Mouse (Mus musculus): Measurements from ENCODE around the gene Clpb. TPM values are rescaled to one million over a fixed set of nuclear protein-coding genes. Genes with fewer than 3 reads are reported as not detected.
A peak's percentile ranks its signal among the peaks of the same experiment; 100 is the strongest.

The Clpb gene
- polyA plus RNA-seq, 1 experiment, result 25.7 TPM

DNA sequence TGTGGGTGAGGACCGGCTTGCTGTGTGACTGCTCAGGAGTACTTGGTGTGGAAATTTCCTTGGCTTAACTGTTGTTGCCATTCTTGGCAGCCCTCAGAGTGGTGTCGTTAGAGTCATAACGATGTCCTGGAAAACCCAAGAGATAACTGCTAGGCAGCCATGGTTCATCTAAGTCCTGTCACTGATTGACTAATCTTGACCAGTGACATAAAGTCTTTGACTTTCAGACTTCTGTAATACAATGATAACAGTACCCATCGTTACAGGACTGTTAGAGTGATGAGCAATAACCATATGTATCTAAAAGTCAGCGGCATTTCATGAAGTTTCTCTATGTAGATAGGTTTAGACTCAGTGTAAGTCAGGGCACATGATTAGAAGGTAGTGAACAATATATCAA lies 46.8 kb downstream of the Clpb start:
- no peak for TF ChIP-seq CTCF (IDR thresholded peaks at IDR 0.05; ENCODE audit: borderline replicate concordance, insufficient read depth, low read length)
- TF ChIP-seq POLR2A (IDR thresholded peaks at IDR 0.05; ENCODE audit: low read depth, low read length), result no peak
- Histone ChIP-seq H3K4me3 (ENCODE audit: insufficient read depth, low read length) (no peak overlapping the region), H3K27ac (ENCODE audit: insufficient read depth, low read length) (no peak overlapping the region), H3K4me1 (ENCODE audit: control insufficient read depth, insufficient read depth, low read length) (no peaks in the 10 kb centered on the region)

DNA sequence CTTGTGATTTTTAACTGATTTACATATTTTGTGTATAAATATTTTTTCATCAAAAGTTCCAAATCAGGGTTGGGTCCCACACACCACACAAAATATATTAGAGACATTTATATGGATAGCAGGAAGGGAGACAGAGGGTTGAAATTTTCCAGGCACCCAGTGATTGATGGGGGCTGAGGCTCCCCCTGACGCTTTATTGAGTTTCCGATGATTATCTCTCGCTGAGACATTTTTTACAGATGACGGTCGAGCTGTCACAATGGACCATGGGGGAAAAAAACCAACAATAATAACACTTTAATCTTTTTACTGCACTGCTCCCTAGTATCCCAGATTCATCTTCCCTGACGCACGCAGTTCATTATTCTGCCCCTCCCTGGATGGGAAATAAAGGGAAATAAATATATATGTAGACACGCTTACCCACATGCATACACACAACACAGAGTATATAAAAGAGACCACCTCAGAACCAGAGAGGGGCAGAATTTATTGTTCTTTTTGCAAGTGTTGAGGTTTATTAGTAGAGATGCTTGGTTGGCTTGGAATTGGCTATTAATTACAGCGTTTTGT lies 50.5 kb downstream of the Clpb start:
- H3K4me1 ChIP-seq (ENCODE audit: control insufficient read depth, insufficient read depth, low read length), result no peaks in the 10 kb centered on the region
- no peak overlapping the region for H3K4me3 ChIP-seq (ENCODE audit: insufficient read depth, low read length)
- TF ChIP-seq CTCF (IDR thresholded peaks at IDR 0.05; ENCODE audit: borderline replicate concordance, insufficient read depth, low read length), result no peak
- no peak for TF ChIP-seq POLR2A (IDR thresholded peaks at IDR 0.05; ENCODE audit: low read depth, low read length)

DNA sequence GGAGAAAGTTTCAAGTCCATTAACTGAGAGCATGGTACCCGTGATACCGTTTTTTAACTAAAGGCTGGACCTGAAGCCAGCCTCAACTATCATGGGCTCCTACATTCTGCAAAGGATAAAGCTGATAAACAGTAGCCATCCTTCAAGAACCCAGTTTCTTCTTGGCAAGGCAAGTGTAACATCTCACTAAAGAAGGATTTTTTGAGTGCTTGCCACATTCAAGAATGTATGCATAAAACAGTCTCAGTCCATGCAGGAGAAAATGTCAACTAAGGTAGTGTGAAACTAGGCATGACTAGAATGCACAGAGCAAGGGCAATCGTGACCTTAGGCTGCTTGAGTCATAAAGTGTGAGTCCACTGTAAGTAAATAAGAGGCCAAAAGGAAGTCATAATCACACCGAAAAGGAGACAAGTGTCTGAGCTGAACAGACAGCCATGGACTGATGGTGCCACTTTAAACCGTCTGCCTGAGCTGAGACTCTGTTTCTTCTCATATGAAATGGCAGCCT lies 51.7 kb downstream of the Clpb start:
- H3K4me3 ChIP-seq (ENCODE audit: insufficient read depth, low read length), result no peak overlapping the region
- no peaks in the 10 kb centered on the region for H3K4me1 ChIP-seq (ENCODE audit: control insufficient read depth, insufficient read depth, low read length)
- TF ChIP-seq POLR2A (IDR thresholded peaks at IDR 0.05; ENCODE audit: low read depth, low read length), result no peak
- no peak for TF ChIP-seq CTCF (IDR thresholded peaks at IDR 0.05; ENCODE audit: borderline replicate concordance, insufficient read depth, low read length)
- H3K27ac ChIP-seq (ENCODE audit: insufficient read depth, low read length), result no peak overlapping the region

More for the DNA sequence above, 50.5 kb downstream of the Clpb start:
- no peak overlapping the region for H3K27ac ChIP-seq (ENCODE audit: insufficient read depth, low read length)

DNA sequence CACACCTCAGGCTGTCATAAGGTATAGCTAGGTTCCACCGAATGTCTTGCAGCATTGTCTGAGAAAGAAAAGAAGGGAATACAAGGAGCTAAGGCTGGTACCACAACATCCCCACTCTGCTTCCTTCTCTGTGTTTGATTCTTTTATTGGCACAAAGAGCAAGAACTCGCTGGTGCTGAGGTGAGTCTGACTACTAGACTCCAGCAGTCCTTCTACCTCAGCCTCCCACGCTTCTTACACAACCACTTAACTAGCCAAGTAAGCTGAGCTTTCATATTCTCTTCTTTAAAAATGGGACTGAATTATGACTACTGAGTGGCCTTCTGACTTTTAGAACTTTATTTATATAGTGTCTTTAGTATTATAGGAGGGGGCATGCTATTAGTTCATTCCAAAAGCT lies 56.9 kb downstream of the Clpb start:
- no peaks in the 10 kb centered on the region for H3K4me1 ChIP-seq (ENCODE audit: control insufficient read depth, insufficient read depth, low read length)
- no peak overlapping the region for H3K4me3 ChIP-seq (ENCODE audit: insufficient read depth, low read length)
- TF ChIP-seq CTCF (IDR thresholded peaks at IDR 0.05; ENCODE audit: borderline replicate concordance, insufficient read depth, low read length), result no peak
- TF ChIP-seq POLR2A (IDR thresholded peaks at IDR 0.05; ENCODE audit: low read depth, low read length), result no peak
- H3K27ac ChIP-seq (ENCODE audit: insufficient read depth, low read length), result no peak overlapping the region

DNA sequence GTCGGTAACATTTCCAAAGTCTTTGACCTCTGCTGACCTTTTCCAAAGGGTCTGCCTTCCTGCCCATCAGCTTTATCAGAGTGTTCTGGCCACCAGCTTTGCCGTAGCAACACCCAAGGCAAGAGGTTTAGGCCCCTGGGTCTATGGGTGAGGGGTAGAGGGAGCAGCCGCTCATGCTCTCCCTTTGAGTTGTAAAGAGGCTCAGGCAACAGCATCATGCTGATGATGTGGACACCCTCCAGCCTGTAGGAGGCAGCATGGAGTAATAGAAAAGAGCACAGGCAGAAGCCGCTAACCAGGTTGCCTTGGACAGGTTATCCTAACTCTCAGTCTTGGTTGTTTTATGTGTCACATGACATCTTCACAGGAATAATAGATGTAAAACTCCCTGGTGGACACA lies 61.6 kb downstream of the Clpb start:
- Histone ChIP-seq H3K4me3 (ENCODE audit: insufficient read depth, low read length) (no peak overlapping the region), H3K27ac (ENCODE audit: insufficient read depth, low read length) (no peak overlapping the region), H3K4me1 (ENCODE audit: control insufficient read depth, insufficient read depth, low read length) (no peaks in the 10 kb centered on the region)
- TF ChIP-seq POLR2A (IDR thresholded peaks at IDR 0.05; ENCODE audit: low read depth, low read length) (no peak), CTCF (IDR thresholded peaks at IDR 0.05; ENCODE audit: borderline replicate concordance, insufficient read depth, low read length) (peak; percentile 32; the same call in 1 of the 2 replicates)

DNA sequence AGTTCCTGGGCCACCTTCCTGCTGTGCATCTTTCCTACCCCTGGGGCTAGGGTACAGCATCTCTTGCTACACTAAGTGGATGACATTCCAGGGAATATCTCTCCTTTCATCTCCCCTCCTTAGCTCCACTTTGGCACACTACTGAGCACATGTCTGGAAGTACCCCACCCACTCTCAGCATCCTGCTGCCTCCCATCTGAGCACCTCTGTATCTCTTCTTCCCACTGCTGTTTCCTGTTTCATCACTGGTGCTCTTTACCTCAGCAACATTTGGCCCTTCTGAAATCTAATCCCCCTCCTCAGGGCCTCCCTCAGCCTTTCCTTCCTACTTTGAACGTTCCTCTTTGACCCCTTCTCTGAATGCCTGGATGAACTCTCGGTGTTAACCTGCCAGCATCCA lies 63.5 kb downstream of the Clpb start:
- Histone ChIP-seq H3K4me3 (ENCODE audit: insufficient read depth, low read length) (no peak overlapping the region), H3K4me1 (ENCODE audit: control insufficient read depth, insufficient read depth, low read length) (no peaks in the 10 kb centered on the region), H3K27ac (ENCODE audit: insufficient read depth, low read length) (no peak overlapping the region)
- TF ChIP-seq POLR2A (IDR thresholded peaks at IDR 0.05; ENCODE audit: low read depth, low read length) (no peak), CTCF (IDR thresholded peaks at IDR 0.05; ENCODE audit: borderline replicate concordance, insufficient read depth, low read length) (no peak)

DNA sequence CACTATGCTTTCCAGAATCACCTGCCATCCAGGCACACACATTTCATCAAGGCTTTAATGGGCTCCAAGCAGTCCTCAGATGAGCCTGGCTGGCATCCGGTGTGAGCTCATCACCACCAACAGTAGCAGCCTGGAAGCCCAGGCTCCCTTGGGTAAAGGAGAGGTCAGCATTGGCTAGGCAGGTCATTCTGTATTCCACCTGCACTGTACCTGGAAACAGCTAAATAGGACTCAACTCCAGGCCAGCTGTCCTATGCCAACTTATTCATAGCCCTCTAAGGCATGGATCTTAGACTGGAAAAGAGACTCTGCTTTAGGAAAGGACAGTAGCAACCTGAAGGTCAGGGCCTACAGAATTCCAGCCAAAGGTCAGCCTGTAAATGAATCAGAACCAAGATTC lies 68.7 kb downstream of the Clpb start:
- Histone ChIP-seq H3K27ac (ENCODE audit: insufficient read depth, low read length) (no peak overlapping the region), H3K4me3 (ENCODE audit: insufficient read depth, low read length) (no peak overlapping the region), H3K4me1 (ENCODE audit: control insufficient read depth, insufficient read depth, low read length) (no peaks in the 10 kb centered on the region)
- TF ChIP-seq POLR2A (IDR thresholded peaks at IDR 0.05; ENCODE audit: low read depth, low read length) (no peak), CTCF (IDR thresholded peaks at IDR 0.05; ENCODE audit: borderline replicate concordance, insufficient read depth, low read length) (no peak)

DNA sequence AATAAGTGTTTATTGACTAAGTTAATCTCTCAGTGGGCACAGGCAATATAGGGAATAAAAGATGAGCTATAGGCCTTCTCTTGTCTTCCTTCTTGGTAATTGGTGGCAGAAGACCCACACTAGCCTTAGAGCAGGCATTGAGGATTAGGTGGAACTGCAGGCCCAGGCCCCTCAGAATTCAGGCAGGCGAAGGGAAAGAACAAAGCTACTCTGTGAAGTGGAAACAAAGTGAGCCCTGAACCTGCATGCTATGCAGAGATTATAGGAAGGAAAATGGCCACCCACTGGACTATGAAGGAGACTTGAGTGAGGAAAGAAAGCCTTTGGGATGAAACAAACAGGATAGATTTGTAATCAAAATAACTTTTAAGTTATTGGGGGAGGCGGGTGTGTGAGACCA lies 69.6 kb downstream of the Clpb start:
- no peak for TF ChIP-seq CTCF (IDR thresholded peaks at IDR 0.05; ENCODE audit: borderline replicate concordance, insufficient read depth, low read length)
- TF ChIP-seq POLR2A (IDR thresholded peaks at IDR 0.05; ENCODE audit: low read depth, low read length), result no peak
- no peak overlapping the region for H3K27ac ChIP-seq (ENCODE audit: insufficient read depth, low read length)
- H3K4me1 ChIP-seq (ENCODE audit: control insufficient read depth, insufficient read depth, low read length), result no peaks in the 10 kb centered on the region
- no peak overlapping the region for H3K4me3 ChIP-seq (ENCODE audit: insufficient read depth, low read length)

DNA sequence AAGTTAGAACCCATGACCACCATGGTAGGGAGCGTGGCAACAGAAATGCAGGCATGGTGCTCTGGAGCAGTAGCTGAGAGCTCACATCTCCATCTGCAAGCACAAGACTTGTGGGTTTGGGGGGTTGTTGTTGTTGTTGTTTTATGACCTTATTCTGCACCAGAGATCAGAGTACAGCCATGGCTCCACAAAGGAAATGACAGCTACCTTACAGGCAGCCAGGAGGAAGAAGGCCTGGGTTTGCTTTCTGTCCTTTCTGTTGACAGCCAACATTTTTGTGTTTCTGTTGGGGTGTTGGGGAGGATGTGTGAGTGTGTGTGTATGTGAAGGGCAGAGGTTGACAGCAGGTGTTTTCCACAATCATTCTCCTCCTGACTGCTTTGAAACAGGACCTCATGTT lies 71.9 kb downstream of the Clpb start:
- TF ChIP-seq POLR2A (IDR thresholded peaks at IDR 0.05; ENCODE audit: low read depth, low read length) (no peak), CTCF (IDR thresholded peaks at IDR 0.05; ENCODE audit: borderline replicate concordance, insufficient read depth, low read length) (no peak)
- Histone ChIP-seq H3K4me1 (ENCODE audit: control insufficient read depth, insufficient read depth, low read length) (no peaks in the 10 kb centered on the region), H3K4me3 (ENCODE audit: insufficient read depth, low read length) (no peak overlapping the region), H3K27ac (ENCODE audit: insufficient read depth, low read length) (no peak overlapping the region)

DNA sequence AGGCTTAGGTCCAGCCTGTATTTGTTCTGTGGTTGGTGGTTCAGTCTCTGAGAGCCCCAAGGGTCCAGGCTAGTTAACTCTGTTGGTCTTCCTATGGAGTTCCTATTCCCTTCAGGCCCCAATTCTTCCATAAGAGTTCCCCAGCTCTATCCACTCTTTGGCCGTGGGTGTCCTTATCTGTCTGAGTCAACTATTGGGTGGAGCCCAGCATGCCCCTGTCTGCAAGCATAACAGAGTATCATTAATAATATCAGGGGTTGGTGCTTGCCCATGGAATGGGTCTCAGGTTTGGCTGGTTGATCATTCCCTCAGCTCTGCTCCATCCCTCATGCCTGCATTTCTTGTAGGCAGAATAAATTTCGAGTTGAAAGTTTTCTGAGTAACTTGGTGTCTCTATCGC lies 74.3 kb downstream of the Clpb start:
- no peak overlapping the region for H3K4me3 ChIP-seq (ENCODE audit: insufficient read depth, low read length)
- no peaks in the 10 kb centered on the region for H3K4me1 ChIP-seq (ENCODE audit: control insufficient read depth, insufficient read depth, low read length)
- TF ChIP-seq POLR2A (IDR thresholded peaks at IDR 0.05; ENCODE audit: low read depth, low read length) (no peak), CTCF (IDR thresholded peaks at IDR 0.05; ENCODE audit: borderline replicate concordance, insufficient read depth, low read length) (no peak)
- H3K27ac ChIP-seq (ENCODE audit: insufficient read depth, low read length), result no peak overlapping the region

Measured in embryonic fibroblast, embryonic 13.5 days (primary cell).